ENCODE assay signal across 15 mouse cellular contexts in genomic region chr7:144106352-144107011, GRCm38 (mm10).
A peak's percentile ranks its signal among the peaks of the same experiment; 100 is the strongest.
DNase-seq lines count a peak whose midpoint lies in the region; ATAC-seq and TF ChIP-seq lines count a peak whose summit lies in the region.
"Had no signal": no experiment of that assay in that cellular context is flagged by ENCODE, and none has a peak within 500 bp of the region (broad histone marks: within the 10 kb centered on the region; RNA-seq: fewer than 3 reads in every experiment).

No protein-coding gene starts in this region.

- H3K27ac ChIP-seq in forebrain, postnatal 0 days (ENCODE audit: low read depth, low read length) = no peak overlapping the region
- H3K27ac ChIP-seq in midbrain, embryonic 13.5 days = peak overlapping the region; percentile 71
- H3K27ac ChIP-seq: embryonic facial prominence, embryonic 13.5 days; heart, adult 2 months had no signal

- H3K9ac ChIP-seq in forebrain, postnatal 0 days = no peak overlapping the region
- H3K9ac ChIP-seq in midbrain, embryonic 13.5 days (replicated peaks) = no peak overlapping the region
- H3K9ac ChIP-seq: embryonic facial prominence, embryonic 13.5 days had no signal

- no peaks in the 10 kb centered on the region for H3K9me3 ChIP-seq in forebrain, postnatal 0 days (ENCODE audit: low read length)
- no peaks in the 10 kb centered on the region for H3K9me3 ChIP-seq in midbrain, embryonic 13.5 days
- H3K9me3 ChIP-seq: embryonic facial prominence, embryonic 13.5 days had no signal

- no peak for TF ChIP-seq CTCF in forebrain, postnatal 0 days (IDR thresholded peaks at IDR 0.05; ENCODE audit: low read depth)

- 23% methylated on average over 9 of the region's 9 CpGs for WGBS in forebrain, postnatal 0 days
- whole genome bisulfite sequencing in midbrain, embryonic 13.5 days = 9% methylated on average over 9 of the region's 9 CpGs

- peak; percentile 59 for ATAC-seq in forebrain, postnatal 0 days
- peak; percentile 76 for ATAC-seq in midbrain, embryonic 13.5 days

- DNase-seq in ES-CJ7 (ENCODE audit: low read depth, low spot score) = peak; percentile 88
- peak; percentile 59 for DNase-seq in embryo, embryonic 10 days (ENCODE audit: low spot score)
- no peak for DNase-seq in forebrain, postnatal 0 days
- DNase-seq in cerebellum, postnatal 14 days = no peak
- no peak for DNase-seq in testis, postnatal 14 days (ENCODE audit: low spot score)
- no peak for DNase-seq in ovary, postnatal 36 days (ENCODE audit: low spot score)
- DNase-seq in lung, postnatal 36 days = no peak
- DNase-seq: adrenal gland, postnatal 36 days; cerebellum, adult 11-12 months; heart, adult 2 months; heart, postnatal 14 days; kidney, adult 8-10 months; lung, postnatal 4 days had no signal

- no peak overlapping the region for H3K4me2 ChIP-seq in forebrain, postnatal 0 days (ENCODE audit: low read depth)
- H3K4me2 ChIP-seq in midbrain, embryonic 13.5 days (replicated peaks) = no peak overlapping the region
- H3K4me2 ChIP-seq: embryonic facial prominence, embryonic 13.5 days had no signal

- no peaks in the 10 kb centered on the region for H3K27me3 ChIP-seq in forebrain, postnatal 0 days (ENCODE audit: insufficient read depth, low read length)
- H3K27me3 ChIP-seq in midbrain, embryonic 13.5 days = no peaks in the 10 kb centered on the region
- H3K27me3 ChIP-seq: embryonic facial prominence, embryonic 13.5 days had no signal

- no peak overlapping the region for H3K4me3 ChIP-seq in forebrain, postnatal 0 days (ENCODE audit: low read depth, low read length)
- H3K4me3 ChIP-seq in midbrain, embryonic 13.5 days (replicated peaks) = no peak overlapping the region
- H3K4me3 ChIP-seq: embryonic facial prominence, embryonic 13.5 days; heart, adult 2 months had no signal

- no peaks in the 10 kb centered on the region for H3K36me3 ChIP-seq in forebrain, postnatal 0 days (ENCODE audit: insufficient read depth)
- no peaks in the 10 kb centered on the region for H3K36me3 ChIP-seq in midbrain, embryonic 13.5 days
- H3K36me3 ChIP-seq: embryonic facial prominence, embryonic 13.5 days had no signal

- H3K4me1 ChIP-seq in forebrain, postnatal 0 days (ENCODE audit: insufficient read depth) = peaks cover 10% of the 10 kb centered on the region
- peaks cover 54% of the 10 kb centered on the region for H3K4me1 ChIP-seq in midbrain, embryonic 13.5 days (replicated peaks)
- H3K4me1 ChIP-seq: embryonic facial prominence, embryonic 13.5 days had no signal

Comparison
In these comparisons a context has a peak if more than half of its experiments do, and no peak if none do; other contexts are left out.
1. DNase-seq: peak in ES-CJ7 (single experiment) and embryo, embryonic 10 days (single experiment); none in forebrain, postnatal 0 days (single experiment), cerebellum, postnatal 14 days (0 of 2), testis, postnatal 14 days (single experiment), ovary, postnatal 36 days (single experiment) and lung, postnatal 36 days (single experiment).